Mouse (Mus musculus): Measurements from ENCODE around the gene Gm4981.
"Not testable (repeated sequence)": the region's sequence is repeated elsewhere in the genome, so short reads cannot be mapped to it uniquely, and the experiment has no call there.

Gm4981 gene

DNA sequence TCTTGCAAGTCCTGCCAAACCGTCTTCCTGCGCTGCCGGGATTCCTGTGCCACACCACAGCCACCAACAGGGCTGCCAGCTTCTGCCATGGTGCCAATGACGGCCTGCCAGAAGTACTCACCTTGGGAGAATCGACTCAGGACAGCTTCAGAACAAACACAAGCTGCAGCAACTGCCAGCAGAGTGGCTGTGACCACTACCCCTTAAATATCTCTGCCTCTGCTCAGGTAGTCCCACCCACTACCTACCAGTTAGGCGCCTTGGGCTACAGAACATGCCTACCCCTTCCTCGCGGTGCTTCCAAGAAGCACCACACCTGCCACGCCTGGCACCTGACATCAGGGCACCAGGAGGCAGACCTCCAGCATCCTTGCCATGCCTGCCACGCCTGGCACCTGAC is at the start of gene Gm4981:
Gene Gm4981, minus strand, starts transcription at position 89 of the 400 bp plus-strand sequence.
- no peak for DNase-seq

DNA sequence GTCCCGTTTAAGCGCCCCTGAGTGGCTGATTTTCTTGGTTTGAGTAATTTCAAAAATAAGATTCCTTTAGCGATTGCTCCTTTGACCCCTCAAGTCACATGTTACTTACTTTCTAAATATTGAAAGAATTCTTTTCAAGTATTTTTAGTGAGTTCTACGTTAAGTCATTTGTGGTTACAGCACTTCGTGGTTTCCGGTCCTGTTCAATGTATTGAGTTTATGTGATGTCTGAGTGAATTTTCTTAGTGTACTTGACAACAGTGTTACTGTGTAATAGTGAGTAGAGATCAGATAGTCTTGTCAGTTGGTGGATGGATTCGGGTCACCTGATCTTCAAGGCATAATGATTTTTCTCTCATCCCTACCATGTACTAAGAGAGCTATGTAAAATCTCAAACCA is 45.7 kb upstream of the Gm4981 start:
- no peak for DNase-seq

DNA sequence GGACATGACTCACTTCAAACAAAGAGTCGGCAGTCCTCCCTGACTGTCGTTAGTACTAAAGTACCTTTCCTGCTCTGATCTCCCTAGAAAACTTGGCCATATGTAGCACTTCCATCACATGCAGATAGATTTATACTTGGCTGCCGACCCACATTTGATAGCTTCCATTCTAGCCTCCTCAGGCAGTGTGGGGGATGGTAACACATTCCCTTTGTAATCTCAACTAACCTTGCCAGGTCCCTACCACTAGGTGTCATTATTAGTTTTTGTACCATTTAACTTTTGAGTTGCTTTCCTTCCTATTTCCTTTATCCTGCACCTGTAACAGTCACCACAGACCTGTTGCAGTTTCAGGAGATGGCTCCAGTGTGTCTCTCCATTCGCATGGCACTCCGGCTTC is 22.0 kb upstream of the Gm4981 start:
- no peak for DNase-seq

DNA sequence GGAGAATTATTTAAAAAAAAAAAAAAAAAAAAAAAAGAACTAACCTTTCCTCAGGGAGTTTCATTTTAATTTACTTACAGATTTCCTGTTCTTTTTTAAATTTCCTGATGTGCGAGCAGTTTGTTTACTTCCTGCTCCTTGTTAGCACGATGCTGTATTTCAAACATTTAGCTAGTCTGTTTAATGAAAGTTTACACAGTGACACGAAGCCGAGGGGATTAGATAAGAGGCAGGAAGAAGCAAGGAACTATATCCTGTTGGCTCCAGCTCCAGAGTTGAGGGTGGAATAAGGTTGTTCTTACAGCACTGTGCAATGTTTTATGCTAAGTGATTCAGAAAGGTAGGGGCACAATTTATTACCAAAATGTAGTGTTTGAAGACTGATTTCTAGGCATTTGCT is 19.5 kb upstream of the Gm4981 start:
- DNase-seq: no peak

DNA sequence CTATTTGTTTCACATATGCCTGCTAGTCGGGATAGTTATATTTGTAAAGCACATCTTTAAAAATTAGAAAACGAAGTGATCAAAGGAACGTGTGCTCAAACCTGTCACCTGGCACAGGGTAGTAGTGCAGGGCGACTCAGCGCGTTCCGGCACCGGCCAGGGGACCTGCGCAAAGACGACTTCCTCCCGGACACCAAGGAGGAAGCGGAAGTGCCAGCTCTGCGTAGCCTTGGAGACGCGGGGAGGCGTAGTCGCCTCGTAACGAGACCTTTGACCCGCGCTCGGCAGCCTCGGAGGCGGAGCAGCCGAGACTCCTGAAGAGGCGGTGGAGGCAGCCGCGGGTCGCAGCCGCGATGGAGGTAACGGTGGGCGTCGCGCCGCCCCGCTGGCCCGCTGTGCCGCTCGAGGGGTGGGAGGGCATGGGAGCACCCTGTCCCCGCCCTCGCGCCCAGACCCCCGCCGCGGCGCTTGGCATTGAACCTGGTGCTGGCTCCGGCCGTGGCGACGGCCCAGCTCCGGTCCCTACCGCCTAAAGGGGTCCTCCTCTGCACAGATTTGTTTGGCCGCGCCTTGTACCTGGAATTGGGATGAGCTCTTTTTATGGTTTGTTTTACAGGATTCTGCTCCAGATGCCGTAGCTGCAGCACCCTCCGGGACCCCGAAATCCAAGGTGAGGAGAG is 18.9 kb upstream of the Gm4981 start, which contains the start of gene Gcc2:
Gene Gcc2, plus strand, starts transcription at position 285 of the 680 bp plus-strand sequence.
- peak; percentile 94 for DNase-seq

DNA sequence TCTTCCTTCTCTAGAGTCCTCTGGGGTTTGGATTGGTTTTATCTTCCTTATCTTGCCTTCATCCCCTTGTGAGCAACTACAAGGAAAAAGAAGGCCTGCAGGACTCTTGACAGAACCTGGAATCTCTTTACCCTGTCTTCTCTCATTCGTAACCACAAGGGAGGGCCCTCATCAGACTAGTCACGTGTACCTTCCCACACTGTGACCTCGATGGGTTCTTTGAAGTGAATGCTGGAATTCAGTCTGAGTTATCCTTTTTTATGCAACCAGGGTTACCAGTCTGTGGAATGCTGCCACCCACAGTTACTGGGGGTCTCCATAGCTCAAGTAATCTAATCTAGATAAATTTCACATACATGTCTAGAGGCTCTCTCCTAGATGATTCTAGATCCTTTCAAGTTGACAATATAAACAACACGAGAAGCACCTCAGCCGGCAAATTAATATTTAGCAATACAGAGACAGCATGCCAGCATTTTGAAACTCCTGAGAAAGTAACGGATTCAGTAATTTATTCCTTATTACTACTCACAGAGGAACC is 18.2 kb upstream of the Gm4981 start:
- DNase-seq: no peak

DNA sequence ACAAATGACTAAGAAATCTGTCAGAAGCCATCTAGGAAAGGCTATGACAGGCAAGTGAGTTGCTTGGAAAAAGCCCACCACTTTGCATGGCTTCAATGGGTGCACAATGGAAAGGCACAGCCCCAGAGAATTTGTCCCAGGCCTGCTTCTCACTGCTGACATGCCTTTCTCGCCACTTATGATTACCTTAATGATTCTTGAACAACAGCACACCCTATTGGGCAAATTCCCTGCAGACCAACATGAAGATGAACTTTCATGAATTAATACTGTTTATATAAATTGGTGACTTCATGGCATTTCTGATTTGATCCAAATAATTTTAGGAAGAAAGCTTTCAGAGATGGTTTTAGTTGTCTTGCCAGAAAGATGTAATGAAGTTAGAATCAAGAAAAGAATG is 13.0 kb upstream of the Gm4981 start:
- no peak for DNase-seq

DNA sequence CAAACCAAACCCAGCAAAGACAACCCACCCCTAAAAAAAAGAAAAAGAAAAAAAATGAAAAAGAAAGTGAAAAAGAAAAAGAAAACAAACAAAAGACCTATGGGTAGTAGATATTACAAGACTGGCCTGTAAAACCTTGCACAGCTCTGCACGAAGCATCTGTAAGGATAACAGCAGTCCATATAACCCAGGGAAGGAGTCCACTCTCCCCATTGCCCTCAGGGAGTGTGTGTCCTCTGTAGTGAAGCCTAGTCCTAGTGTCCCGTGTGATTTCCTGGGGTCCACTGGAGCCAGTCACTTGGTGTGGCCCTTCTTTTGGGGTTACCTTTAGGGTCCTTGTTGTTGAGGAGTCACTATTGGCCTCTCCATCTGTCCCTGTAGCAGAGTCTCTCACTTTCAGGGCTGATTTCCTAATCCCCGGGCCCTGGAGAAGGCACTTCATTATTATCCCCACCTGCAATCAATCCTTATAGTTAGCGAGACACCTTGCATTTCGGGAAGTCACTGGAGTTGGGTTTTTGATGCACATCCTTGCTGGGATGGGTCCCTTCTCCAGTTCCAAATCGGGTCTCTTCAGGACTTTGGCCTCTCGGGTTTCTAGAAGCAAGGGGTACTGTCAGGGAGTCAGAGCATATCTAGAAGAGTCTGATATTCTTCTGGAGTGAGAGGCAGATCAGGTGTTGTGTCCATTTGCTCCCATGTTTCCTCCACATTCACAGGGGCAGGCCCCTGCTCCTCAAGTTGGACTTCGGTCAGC is 2.7 kb upstream of the Gm4981 start:
- peak; percentile 26 for DNase-seq

DNA sequence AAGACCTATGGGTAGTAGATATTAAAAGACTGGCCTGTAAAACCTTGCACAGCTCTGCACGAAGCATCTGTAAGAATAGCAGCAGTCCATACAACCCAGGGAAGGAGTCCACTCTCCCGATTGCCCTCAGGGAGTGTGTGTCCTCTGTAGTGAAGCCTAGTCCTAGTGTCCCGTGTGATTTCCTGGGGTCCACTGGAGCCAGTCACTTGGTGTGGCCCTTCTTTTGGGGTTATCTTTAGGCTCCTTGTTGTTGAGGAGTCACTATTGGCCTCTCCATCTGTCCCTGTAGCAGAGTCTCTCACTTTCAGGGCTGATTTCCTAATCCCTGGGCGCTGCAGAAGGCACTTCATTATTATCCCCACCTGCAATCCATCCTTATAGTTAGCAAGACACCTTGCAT is 1.5 kb downstream of the Gm4981 start:
- not testable (repeated sequence) for DNase-seq

DNA sequence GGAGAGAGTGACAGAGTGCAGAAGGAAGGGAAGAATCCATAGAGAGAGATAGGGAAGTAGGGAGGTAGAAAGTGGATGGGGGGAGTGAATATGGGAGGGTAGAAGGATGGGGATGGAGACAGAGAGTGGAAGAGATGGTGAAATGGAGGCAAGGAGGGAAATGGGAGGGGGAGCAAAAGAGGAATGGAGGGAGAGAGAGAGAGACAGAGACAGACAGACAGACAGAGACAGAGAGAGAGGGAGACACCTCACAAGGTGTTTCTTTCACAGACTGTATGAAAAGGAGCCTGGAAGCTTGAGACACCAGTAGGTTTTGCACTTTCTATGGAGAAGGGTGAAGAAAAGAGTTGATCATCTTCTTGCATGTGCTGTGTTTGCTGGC is 2.8 kb downstream of the Gm4981 start:
- DNase-seq: not testable (repeated sequence)

DNA sequence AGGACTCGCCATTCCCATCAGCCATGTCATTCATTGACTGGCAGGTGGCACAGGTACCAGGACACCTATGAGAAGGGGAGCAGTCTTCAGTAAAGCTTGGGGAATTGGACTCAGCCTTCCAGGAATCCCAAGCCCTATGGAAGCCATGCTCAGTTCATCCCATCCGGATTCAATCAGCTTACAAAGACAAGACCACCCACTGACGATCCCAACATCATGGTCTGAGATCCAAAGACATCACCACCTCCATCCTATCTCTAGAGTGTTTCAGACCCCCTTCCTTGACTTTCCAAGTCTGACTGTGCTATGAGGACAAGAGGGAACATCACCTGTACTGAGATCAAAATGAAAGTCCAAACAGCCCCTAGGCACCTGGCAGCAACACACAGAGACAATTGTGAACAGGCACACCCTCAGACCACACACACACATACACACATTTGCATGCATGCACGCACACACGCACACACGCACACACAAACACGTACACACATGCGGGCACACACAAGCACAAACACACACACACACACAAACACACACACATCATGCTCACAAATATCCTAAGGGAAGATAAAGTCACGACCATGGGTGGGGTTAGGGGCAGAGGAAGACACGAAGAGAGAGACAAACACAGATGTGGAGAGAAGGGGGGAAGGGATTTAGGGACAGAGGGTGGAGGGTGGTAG is 3.3 kb downstream of the Gm4981 start:
- not testable (repeated sequence) for DNase-seq

DNA sequence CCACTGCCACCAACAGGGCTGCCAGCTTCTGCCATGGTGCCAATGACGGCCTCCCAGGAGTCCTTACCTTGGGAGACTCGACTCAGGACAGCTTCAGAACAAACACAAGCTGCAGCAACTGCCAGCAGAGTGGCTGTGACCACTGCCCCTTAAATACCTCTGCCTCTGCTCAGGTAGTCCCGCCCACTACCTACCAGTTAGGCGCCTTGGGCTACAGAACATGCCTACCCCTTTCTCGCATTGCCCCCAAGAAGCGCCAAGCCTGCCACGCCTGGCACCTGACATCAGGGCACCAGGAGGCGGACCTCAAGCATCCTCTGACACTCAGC is 3.9 kb downstream of the Gm4981 start, which contains the start of gene Duxf3:
Gene Duxf3, minus strand, starts transcription at position 35 of the 329 bp plus-strand sequence.
- not testable (repeated sequence) for DNase-seq

DNA sequence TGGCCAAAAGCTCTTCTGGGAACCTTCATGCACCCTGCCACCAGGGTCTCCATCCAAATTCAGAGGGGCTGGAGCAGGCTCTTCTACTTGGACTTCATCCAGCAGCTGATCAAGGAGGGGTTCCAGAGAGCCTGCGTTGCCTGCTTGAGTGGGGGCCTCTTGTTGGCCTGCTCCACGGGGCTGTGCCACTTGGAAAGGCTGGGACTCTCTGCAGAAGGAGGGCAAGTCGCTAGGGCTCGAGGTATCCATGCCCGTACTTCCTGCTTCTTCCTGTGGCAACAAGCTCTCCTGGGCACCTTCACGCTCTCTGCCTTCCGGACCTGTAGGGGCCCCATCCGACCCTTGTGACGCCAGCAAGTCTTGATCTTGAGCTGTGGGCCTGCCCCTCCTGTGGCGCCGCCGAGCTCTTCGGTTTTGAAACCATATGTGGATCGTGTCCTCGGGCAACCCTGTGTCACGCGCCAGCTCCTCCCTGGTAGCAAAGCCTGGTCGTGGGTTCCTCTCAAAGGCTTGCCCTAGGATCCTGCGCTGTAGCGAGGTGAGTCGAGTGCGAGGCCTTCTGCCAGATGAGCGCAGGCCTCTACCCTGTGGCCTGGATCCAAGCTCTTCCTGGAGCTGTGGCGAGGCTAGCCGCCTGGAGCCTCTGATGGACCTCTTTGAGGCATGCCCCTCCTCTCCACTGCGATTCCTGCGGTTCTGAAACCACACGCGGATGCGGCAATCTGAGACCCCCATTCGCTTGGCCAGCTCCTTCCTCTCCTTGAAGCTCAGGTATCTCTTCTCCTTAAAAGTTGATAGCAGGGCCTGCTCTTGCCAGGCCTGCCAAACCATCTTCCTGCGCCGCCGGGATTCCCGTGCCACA is 4.5 kb downstream of the Gm4981 start:
- DNase-seq: peak; percentile 70

DNA sequence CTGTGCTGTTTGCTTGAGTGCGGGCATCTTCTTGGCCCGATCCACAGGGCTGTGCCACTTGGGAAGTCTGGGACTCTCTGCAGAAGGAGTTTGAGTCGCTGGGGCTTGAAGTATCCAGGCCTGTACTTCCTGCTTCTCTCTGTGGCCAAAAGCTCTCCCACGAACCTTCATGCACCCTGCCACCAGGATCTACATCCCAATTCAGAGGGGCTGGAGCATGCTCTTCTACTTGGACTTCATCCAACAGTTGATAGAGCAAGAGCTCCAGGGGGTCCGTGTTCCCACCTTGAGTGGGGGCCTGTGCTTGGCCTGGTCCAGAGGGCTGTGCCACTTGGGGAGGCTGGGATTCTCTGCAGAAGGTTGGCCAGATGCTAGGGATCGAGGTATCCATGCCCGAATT is 5.4 kb downstream of the Gm4981 start:
- not testable (repeated sequence) for DNase-seq

DNA sequence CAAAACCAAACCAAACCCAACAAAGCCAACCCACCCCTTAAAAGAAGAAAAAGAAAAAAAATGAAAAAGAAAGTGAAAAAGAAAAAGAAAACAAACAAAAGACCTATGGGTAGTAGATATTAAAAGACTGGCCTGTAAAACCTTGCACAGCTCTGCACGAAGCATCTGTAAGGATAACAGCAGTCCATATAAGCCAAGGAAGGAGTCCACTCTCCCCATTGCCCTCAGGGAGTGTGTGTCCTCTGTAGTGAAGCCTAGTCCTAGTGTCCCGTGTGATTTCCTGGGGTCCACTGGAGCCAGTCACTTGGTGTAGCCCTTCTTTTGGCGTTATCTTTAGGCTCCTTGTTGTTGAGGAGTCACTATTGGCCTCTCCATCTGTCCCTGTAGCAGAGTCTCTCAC is 6.5 kb downstream of the Gm4981 start:
- DNase-seq: not testable (repeated sequence)

DNA sequence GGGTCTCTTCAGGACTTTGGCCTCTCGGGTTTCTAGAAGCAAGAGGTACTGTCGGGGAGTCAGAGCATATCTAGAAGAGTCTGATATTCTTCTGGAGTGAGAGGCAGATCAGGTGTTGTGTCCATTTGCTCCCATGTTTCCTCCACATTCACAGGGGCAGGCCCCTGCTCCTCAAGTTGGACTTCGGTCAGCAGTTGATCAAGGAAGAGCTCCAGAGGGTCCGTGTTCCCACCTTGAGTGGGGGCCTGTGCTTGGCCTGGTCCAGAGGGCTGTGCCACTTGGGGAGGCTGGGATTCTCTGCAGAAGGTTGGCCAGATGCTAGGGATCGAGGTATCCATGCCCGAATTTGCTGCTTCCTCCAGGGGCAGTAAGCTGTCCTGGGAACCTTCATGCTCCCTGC is 8.7 kb downstream of the Gm4981 start:
- not testable (repeated sequence) for DNase-seq

DNA sequence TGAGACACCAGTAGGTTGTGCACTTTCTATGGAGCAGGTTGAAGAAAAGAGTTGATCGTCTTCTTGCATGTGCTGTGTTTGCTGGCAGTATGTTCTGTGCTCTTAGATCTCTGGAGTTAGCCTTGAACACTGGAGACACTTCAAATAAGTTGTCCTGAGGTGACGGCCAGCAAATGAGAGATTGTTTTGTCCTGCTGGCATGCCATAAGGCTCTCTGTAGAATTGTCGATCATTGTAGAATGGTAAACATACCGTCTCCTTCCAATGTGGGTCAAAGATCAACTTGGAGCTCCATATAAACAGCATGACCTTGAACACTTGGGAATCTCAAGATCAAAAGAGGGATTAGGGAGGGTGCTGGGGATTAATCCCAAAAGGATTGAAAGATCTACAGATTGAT is 10.1 kb downstream of the Gm4981 start:
- DNase-seq: peak; percentile 38

DNA sequence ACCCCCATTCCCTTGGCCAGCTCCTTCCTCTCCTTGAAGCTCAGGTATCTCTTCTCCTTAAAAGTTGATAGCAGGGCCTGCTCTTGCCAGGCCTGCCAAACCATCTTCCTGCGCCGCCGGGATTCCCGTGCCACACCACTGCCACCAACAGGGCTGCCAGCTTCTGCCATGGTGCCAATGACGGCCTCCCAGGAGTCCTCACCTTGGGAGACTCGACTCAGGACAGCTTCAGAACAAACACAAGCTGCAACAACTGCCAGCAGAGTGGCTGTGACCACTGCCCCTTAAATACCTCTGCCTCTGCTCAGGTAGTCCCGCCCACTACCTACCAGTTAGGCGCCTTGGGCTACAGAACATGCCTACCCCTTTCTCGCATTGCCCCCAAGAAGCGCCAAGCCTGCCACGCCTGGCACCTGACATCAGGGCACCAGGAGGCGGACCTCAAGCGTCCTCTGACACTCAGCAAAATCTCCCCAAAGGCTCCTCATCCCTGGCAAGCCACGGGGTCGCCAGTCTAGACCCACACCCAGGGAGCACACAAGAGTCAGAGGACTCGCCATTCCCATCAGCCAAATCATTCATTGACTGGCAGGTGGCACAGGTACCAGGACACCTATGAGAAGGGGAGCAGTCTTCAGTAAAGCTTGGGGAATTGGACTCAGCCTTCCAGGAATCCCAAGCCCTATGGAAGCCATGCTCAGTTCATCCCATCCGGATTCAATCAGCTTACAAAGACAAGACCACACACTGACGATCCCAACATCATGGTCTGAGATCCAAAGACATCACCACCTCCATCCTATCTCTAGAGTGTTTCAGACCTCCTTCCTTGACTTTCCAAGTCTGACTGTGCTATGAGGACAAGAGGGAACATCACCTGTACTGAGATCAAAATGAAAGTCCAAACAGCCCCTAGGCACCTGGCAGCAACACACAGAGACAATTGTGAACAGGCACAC is 11.4 kb downstream of the Gm4981 start, which contains the start of gene AW822073:
Gene AW822073, minus strand, starts transcription at position 104 of the 959 bp plus-strand sequence.
- DNase-seq: peak; percentile 27

DNA sequence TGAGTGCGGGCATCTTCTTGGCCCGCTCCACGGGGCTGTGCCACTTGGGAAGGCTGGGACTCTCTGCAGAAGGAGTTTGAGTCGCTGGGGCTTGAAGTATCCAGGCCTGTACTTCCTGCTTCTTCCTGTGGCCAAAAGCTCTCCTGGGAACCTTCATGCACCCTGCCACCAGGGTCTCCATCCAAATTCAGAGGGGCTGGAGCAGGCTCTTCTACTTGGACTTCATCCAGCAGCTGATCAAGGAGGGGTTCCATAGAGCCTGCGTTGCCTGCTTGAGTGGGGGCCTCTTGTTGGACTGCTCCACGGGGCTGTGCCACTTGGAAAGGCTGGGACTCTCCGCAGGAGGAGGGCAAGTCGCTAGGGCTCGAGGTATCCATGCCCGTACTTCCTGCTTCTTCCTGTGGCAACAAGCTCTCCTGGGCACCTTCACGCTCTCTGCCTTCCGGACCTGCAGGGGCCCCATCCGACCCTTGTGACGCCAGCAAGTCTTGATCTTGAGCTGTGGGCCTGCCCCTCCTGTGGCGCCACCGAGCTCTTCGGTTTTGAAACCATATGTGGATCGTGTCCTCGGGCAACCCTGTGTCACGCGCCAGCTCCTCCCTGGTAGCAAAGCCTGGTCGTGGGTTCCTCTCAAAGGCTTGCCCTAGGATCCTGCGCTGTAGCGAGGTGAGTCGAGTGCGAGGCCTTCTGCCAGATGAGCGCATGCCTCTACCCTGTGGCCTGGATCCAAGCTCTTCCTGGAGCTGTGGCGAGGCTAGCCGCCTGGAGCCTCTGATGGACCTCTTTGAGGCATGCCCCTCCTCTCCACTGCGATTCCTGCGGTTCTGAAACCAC is 12.3 kb downstream of the Gm4981 start:
- DNase-seq: peak; percentile 59

DNA sequence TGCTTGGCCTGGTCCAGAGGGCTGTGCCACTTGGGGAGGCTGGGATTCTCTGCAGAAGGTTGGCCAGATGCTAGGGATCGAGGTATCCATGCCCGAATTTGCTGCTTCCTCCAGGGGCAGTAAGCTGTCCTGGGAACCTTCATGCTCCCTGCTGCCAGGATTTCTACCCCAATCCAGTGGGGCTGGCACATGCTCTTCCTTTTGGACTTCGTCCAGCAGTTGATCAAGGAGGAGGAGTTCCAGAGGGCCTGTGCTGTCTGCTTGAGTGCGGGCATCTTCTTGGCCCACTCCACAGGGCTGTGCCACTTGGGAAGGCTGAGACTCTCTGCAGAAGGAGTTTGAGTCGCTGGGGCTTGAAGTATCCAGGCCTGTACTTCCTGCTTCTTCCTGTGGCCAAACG is 13.3 kb downstream of the Gm4981 start:
- not testable (repeated sequence) for DNase-seq

All from liver (tissue).